ENCODE assay signal across 8 mouse cellular contexts in genomic region chr13:29854876-29855275, GRCm38 (mm10). TPM values are rescaled to one million over a fixed set of nuclear protein-coding genes. Genes with fewer than 3 reads are reported as not detected.
DNase-seq lines count a peak whose midpoint lies in the region; ATAC-seq and TF ChIP-seq lines count a peak whose summit lies in the region.

No protein-coding gene starts in this region.

- peak overlapping the region; percentile 65 for H3K4me3 ChIP-seq in lung, embryonic 15.5 days
- H3K4me3 ChIP-seq in limb, embryonic 14.5 days (replicated peaks; ENCODE audit: low read length) = peak overlapping the region; percentile 58
- peak overlapping the region; percentile 82 for H3K4me3 ChIP-seq in stomach, embryonic 14.5 days (ENCODE audit: low read depth, low read length)

- peak overlapping the region; percentile 89 for H3K27ac ChIP-seq in lung, embryonic 15.5 days
- H3K27ac ChIP-seq in limb, embryonic 14.5 days (replicated peaks; ENCODE audit: low read depth, low read length) = peak overlapping the region; percentile 86
- H3K27ac ChIP-seq in stomach, embryonic 14.5 days (ENCODE audit: low read length) = peak overlapping the region; percentile 83

- no peak for DNase-seq in lung, postnatal 10 days
- no peak for DNase-seq in limb, embryonic 14.5 days (ENCODE audit: low spot score)
- no peak for DNase-seq in layer of hippocampus, adult 11-12 months (ENCODE audit: low spot score)
- DNase-seq in thymus, postnatal 25 days = no peak
- no peak for DNase-seq in gastrocnemius, postnatal 14 days

- intact Hi-C loops in gastrocnemius, postnatal 14 days (cut with DNase I; ENCODE audit: low total_unique reads) = no loop called here

- peaks cover 18% of the 10 kb centered on the region for H3K4me1 ChIP-seq in lung, embryonic 15.5 days
- H3K4me1 ChIP-seq in limb, embryonic 14.5 days (ENCODE audit: control insufficient read depth, insufficient read depth, low read length) = peaks cover 4% of the 10 kb centered on the region; the same call in 1 of the 2 replicates
- H3K4me1 ChIP-seq in stomach, embryonic 14.5 days (ENCODE audit: control insufficient read depth, insufficient read depth, low read length) = peaks cover 5% of the 10 kb centered on the region; the same call in 1 of the 2 replicates

- ATAC-seq in lung, embryonic 15.5 days (ENCODE audit: borderline replicate concordance, extremely low read depth, low FRiP score, low TSS enrichment) = no peak
- peak; percentile 39; the same call in 1 of the 2 replicates for ATAC-seq in erythroblast, adult 5-6 weeks (replicated peaks; ENCODE audit: low FRiP score, poor library complexity, severe bottlenecking)
- no peak for ATAC-seq in limb, embryonic 14.5 days (ENCODE audit: low FRiP score, low read depth)
- ATAC-seq in stomach, embryonic 14.5 days (ENCODE audit: insufficient number of reproducible peaks, insufficient read depth, low FRiP score, low read depth) = no peak

- TF ChIP-seq POLR2A in limb, embryonic 14.5 days (IDR thresholded peaks at IDR 0.05; ENCODE audit: borderline replicate concordance, extremely low read depth, insufficient read depth, insufficient read length) = no peak

- 0% methylated on average over 5 of the region's 5 CpGs for WGBS in lung, embryonic 15.5 days
- under 1% methylated on average over 5 of the region's 5 CpGs for WGBS in limb, embryonic 14.5 days
- WGBS in stomach, embryonic 14.5 days = 0% methylated on average over 5 of the region's 5 CpGs

- peak overlapping the region; percentile 73 for H3K9ac ChIP-seq in lung, embryonic 15.5 days
- H3K9ac ChIP-seq in limb, embryonic 14.5 days (ENCODE audit: low read depth, low read length, severe bottlenecking) = peak overlapping the region; percentile 80
- H3K9ac ChIP-seq in stomach, embryonic 14.5 days (replicated peaks; ENCODE audit: low read depth, low read length) = peak overlapping the region; percentile 54

- H3K36me3 ChIP-seq in lung, embryonic 15.5 days = peaks cover 13% of the 10 kb centered on the region
- H3K36me3 ChIP-seq in limb, embryonic 14.5 days (ENCODE audit: control insufficient read depth, insufficient read depth, low read length) = peaks cover 5% of the 10 kb centered on the region
- peaks cover 7% of the 10 kb centered on the region for H3K36me3 ChIP-seq in stomach, embryonic 14.5 days (ENCODE audit: control insufficient read depth, insufficient read depth, low read length)

- H3K9me3 ChIP-seq in lung, embryonic 15.5 days = no peaks in the 10 kb centered on the region
- no peaks in the 10 kb centered on the region for H3K9me3 ChIP-seq in limb, embryonic 14.5 days (ENCODE audit: control insufficient read depth, low read length)
- no peaks in the 10 kb centered on the region for H3K9me3 ChIP-seq in stomach, embryonic 14.5 days (ENCODE audit: control insufficient read depth, low read depth, low read length)

- H3K4me2 ChIP-seq in lung, embryonic 15.5 days = peak overlapping the region; percentile 58
- peak overlapping the region; percentile 47 for H3K4me2 ChIP-seq in limb, embryonic 14.5 days (replicated peaks; ENCODE audit: low read depth, low read length, severe bottlenecking)
- H3K4me2 ChIP-seq in stomach, embryonic 14.5 days (replicated peaks; ENCODE audit: low read depth, low read length) = peak overlapping the region; percentile 49

- no peaks in the 10 kb centered on the region for H3K27me3 ChIP-seq in lung, embryonic 15.5 days
- H3K27me3 ChIP-seq in limb, embryonic 14.5 days (ENCODE audit: control insufficient read depth, insufficient read depth, low read length) = no peaks in the 10 kb centered on the region
- no peaks in the 10 kb centered on the region for H3K27me3 ChIP-seq in stomach, embryonic 14.5 days (ENCODE audit: control insufficient read depth, insufficient read depth, low read length)

RNA-seq across cellular contexts. Expression of gene Cdkal1, which starts 0.6 kb away (rescaled TPM):
- 31.5 and 34.0 TPM in 2 replicates for polyA plus RNA-seq in lung, embryonic 15.5 days (2015; fragmentation: Nextera tagmentation; extraction: Ambion mirVana)
- 6.9 and 7.5 TPM in 2 replicates for total RNA-seq in erythroblast, adult 5-6 weeks (2015; ENCODE audit: low replicate concordance)
- 5.4 and 10.6 TPM in 2 replicates for total RNA-seq in erythroblast, adult 5-6 weeks (2017; ENCODE audit: low replicate concordance)
- 8.7 and 10.8 TPM in 2 replicates for polyA plus RNA-seq in limb, embryonic 14.5 days (2012; rRNA removed)
- polyA plus RNA-seq in limb, embryonic 14.5 days (2014; fragmentation: Nextera tagmentation; extraction: Ambion mirVana) = 29.8 and 35.0 TPM in 2 replicates
- polyA plus RNA-seq in stomach, embryonic 14.5 days (2014; fragmentation: Nextera tagmentation; extraction: Ambion mirVana) = 37.0 and 44.8 TPM in 2 replicates
- 10 to 100 TPM; 25.0 to 28.2 TPM for total RNA-seq in gastrocnemius, postnatal 14 days (2021)
